Mouse (Mus musculus) embryonic facial prominence, embryonic 12.5 days (tissue): ENCODE results near the gene Fcrls. TPM values are rescaled to one million over a fixed set of nuclear protein-coding genes. Genes with fewer than 3 reads are reported as not detected.

Source experiments
- ATAC-seq: fragments of 200-750 bp; cut with Nextera tagmentation; 2 replicates; pipeline ENCODE4 v1.8.0; 2017; ENCODE audit not compliant: insufficient number of reproducible peaks, insufficient read depth, low FRiP score, low TSS enrichment
- H3K27ac ChIP-seq: fragments of 300-500 bp; sonication (generic); 2 replicates; pipeline ENCODE4 v1.5.1; 2016; ENCODE audit warnings: mild to moderate bottlenecking
- H3K27me3 ChIP-seq: fragments of 300-500 bp; sonication (generic); 2 replicates; pipeline ENCODE4 v1.6.1; 2016; ENCODE audit warnings: mild to moderate bottlenecking, moderate library complexity
- H3K36me3 ChIP-seq: fragments of 300-500 bp; sonication (generic); 2 replicates; pipeline ENCODE4 v1.6.1; 2016; ENCODE audit warnings: mild to moderate bottlenecking
- H3K4me1 ChIP-seq: fragments of 300-500 bp; sonication (generic); 2 replicates; pipeline ENCODE4 v1.6.1; 2016
- H3K4me2 ChIP-seq: fragments of 300-500 bp; sonication (generic); replicated peaks from 2 replicates; pipeline ENCODE4 v1.6.1; 2016; ENCODE audit warnings: mild to moderate bottlenecking, moderate library complexity
- H3K4me3 ChIP-seq: fragments of 300-500 bp; sonication (generic); 2 replicates; pipeline ENCODE4 v1.5.1; 2016; ENCODE audit warnings: mild to moderate bottlenecking
- H3K9ac ChIP-seq: fragments of 300-500 bp; sonication (generic); 2 replicates; pipeline ENCODE4 v1.6.1; 2016; ENCODE audit warnings: mild to moderate bottlenecking, moderate library complexity
- H3K9me3 ChIP-seq: fragments of 300-500 bp; sonication (generic); 2 replicates; pipeline ENCODE4 v1.6.1; 2016; ENCODE audit warnings: mild to moderate bottlenecking, moderate library complexity
- WGBS: fragments of 180-500 bp; shearing (Covaris S2); methylation state at CpG from one replicate; pipeline ENCODE4 v1.1.7; 2016; 5-methylcytosine and 5-hydroxymethylcytosine counted together
- polyA plus RNA-seq: library from polyadenylated mRNA; unstranded; fragments of >200 nt; fragmentation: Nextera tagmentation; extraction: Ambion mirVana; gene quantifications from 2 replicates; pipeline ENCODE4 v1.2.1, GENCODE M21; 2016

Fcrls gene
- polyA plus RNA-seq, 1 experiment from 2014 or later = 7.8 TPM

GRCm38 (mm10) chr3:87214221-87214864 is 49.2 kb downstream of the Fcrls start:
- Histone ChIP-seq H3K9ac (no peak overlapping the region), H3K4me2 (no peak overlapping the region), H3K27me3 (no peaks in the 10 kb centered on the region), H3K9me3 (no peaks in the 10 kb centered on the region), H3K4me1 (no peaks in the 10 kb centered on the region), H3K36me3 (no peaks in the 10 kb centered on the region), H3K27ac (no peak overlapping the region), H3K4me3 (no peak overlapping the region)
- ATAC-seq = no peak
- WGBS = 89% methylated on average over 19 of the region's 19 CpGs

- Histone ChIP-seq H3K4me3 (no peak overlapping the region), H3K27ac (no peak overlapping the region), H3K27me3 (no peaks in the 10 kb centered on the region), H3K4me2 (no peak overlapping the region), H3K9me3 (no peaks in the 10 kb centered on the region), H3K9ac (no peak overlapping the region), H3K4me1 (no peaks in the 10 kb centered on the region), H3K36me3 (no peaks in the 10 kb centered on the region)
- ATAC-seq = no peak
- 84% methylated on average over 5 of the region's 5 CpGs for WGBS
Observed at GRCm38 (mm10) chr3:87206336-87207075, 57.0 kb downstream of the Fcrls start.

Other genes with a start within 250 kb of the Fcrls start
- gene Kirrel, start 89.0 kb downstream of the Fcrls start, polyA plus RNA-seq = 25.9 and 26.7 TPM in 2 replicates
- 0.15 TPM in 1 of 2 replicates, not detected in the other for gene Cd5l, start 94.1 kb upstream of the Fcrls start, polyA plus RNA-seq
- gene Fcrl1, start 112.6 kb upstream of the Fcrls start, polyA plus RNA-seq = 0.14 and 0.15 TPM in 2 replicates
- not detected in 2 replicates for gene Fcrl5, start 172.0 kb upstream of the Fcrls start, polyA plus RNA-seq